Mouse (Mus musculus): ENCODE measurements around the gene Tpra1. TPM values are rescaled to one million over a fixed set of nuclear protein-coding genes. Genes with fewer than 3 reads are reported as not detected.

Gene Tpra1
- total RNA-seq, 1 experiment from 2014 or later: 24.4 TPM

DNA sequence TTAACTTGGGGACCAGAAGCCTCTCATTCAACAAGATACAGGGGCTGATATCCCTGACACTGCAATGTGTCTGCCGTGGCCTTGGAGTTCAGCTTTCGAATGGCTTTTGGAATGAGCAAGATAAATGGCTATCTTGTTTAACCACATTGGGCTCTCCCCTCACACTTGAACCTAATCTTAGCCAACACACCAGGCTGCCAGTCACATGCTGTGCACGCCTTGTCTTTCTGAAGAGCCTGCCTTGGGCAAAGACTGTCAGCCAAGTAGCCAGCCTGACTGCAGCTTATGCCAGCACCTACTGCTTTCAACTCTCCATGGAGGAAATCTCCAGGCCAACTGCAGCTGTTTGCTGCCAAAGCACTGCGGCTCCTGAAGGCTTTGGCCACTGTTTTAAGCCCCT lies 13.5 kb downstream of the Tpra1 start:
- no peak for ATAC-seq (replicated peaks; ENCODE audit: insufficient number of reproducible peaks, low FRiP score, low TSS enrichment, poor library complexity, severe bottlenecking)

DNA sequence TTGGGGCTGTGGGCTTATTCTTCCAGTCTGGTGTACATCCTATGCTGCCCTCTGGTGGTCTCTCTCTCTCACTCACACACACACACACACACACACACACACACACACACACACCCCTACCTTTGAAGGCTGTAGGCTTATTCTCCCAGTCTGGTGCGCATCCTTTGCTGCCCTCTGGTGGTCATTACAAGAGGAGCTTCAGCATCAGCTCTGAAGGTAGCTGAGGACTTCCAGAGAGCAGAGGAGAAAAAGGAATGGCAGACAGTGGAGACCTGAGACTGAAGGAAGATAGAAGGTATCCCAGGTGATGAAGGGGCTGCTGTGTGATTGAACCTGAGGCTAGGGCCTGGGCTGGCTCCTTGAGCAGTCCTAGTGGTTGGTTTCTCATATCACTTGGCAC lies 14.1 kb downstream of the Tpra1 start:
- 0 out of 2 replicates have a peak, but pooled peaks have one; percentile 36 for ATAC-seq (replicated peaks; ENCODE audit: insufficient number of reproducible peaks, low FRiP score, low TSS enrichment, poor library complexity, severe bottlenecking)

DNA sequence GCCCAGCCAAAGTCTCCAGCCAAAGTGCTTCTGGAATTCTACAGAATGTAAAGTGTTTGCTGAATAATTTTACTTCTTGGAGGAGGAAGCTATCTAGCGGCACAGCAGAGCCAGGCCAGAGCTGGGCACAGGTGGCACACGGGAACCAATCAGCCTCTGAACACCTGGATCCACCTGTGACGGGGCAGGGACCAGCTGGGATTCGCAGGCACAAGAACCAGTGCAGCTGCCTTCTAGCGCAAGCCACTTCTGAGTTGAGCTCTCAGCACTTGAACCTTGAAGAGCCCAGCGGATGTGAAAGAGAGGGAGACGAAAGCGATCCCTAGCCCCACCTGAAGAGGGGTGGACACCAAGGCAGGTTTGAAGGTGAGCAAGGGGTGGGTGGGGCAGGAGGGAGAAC lies 16.8 kb downstream of the Tpra1 start:
- no peak for ATAC-seq (replicated peaks; ENCODE audit: insufficient number of reproducible peaks, low FRiP score, low TSS enrichment, poor library complexity, severe bottlenecking)

DNA sequence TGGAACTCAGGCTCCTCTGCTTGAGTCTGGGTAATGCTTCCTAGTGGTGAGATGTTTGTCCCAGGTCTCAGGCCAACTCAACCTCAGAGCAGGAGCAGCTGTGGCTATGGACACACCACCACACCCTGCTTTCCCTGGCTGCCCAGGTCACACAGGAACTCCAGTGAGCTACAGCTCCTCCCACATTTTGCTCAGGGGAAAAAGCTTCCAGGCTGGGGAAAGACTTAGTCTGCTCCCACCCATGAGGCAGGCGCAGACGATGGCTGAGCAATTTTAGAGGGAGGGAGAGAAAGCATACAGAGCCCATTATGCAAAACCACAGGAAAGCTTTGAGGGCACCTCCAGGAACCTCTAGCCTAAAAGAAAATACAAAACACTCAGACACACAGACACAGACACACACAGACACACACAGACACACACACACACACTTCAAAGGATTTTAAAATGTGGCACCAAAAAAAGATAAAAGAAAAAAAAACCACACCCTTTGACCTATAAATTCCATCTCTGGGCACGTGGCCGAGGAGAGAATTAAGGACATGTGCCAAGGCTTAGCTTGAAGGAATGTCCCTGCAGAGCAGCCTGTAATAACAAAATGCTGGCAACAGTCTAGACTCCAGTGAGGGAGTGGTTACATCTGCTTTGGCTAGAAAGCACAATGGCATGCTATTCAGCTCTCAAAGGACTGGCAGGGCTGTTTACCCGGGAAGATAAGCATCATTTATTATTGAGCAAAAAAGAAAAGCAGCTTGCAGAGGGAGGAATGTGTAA lies 22.6 kb downstream of the Tpra1 start:
- no peak for ATAC-seq (replicated peaks; ENCODE audit: insufficient number of reproducible peaks, low FRiP score, low TSS enrichment, poor library complexity, severe bottlenecking)

DNA sequence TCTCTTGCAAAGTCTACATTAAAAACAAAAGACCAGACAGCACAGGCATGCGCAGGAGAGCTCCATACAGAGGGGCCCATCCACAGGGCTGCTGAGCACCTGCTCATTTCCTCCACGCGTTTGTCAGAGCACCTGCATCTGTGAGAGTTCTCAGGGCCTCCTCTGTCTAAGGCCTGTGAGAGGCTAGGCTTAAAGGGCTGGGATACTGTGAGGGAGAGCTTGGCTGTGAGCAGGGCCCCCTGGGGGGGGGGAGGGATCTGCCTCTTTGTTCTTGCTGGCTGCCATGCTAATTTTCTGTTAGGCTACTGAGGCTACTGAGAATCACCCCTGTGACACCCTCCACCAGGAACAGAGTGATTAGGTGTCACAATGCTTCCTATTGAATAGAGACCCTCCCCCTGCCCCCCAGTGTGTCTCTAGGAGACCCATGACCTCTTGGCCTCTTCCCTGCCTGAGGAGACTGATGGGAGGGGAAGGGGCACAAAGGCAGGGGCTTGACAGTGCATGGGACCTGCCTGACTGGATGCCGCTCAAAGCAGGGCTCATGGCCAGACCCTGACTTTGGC lies 23.7 kb downstream of the Tpra1 start:
- ATAC-seq (replicated peaks; ENCODE audit: insufficient number of reproducible peaks, low FRiP score, low TSS enrichment, poor library complexity, severe bottlenecking): no peak

DNA sequence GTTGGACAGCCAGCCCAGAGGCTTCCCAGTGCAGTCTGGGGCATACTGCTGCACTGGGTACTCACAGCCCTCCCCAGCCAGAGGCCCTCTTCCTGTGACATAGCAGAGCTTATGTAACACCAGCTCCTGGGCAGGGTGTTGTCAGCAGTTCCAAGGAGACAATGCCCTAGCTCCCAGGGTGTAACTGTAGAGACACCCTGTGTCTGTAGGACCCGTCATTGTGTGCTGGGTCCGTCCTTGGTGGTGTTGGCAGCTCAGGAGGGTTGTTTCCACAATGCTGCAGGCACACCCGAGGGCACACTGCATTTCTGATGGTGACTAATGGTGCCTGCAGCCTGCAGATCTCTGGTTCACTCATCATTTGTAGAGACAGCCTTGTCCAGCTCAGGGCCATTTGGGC lies 24.8 kb downstream of the Tpra1 start:
- no peak; the same call in 1 of the 2 replicates for ATAC-seq (replicated peaks; ENCODE audit: insufficient number of reproducible peaks, low FRiP score, low TSS enrichment, poor library complexity, severe bottlenecking)

DNA sequence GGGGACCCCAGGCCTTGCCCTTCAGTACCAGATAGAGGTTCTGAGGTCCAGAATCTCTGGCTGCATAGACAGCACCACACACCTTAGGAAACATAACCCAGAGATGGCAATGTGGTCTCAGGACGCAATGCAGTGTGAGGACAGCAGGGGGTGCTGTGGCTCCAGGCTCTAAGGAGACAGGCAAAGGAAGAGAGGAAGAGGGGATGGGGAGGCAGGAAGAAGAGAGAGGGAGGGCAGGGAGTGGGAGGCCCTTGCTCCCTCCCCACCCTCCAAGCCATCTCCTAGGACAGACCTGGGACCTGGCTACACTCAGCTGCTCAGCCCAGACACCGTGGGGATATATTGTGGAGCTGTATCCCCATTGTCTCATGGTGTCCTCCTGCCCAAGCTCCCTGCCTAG lies 25.5 kb downstream of the Tpra1 start:
- peak; percentile 28; the same call in 1 of the 2 replicates for ATAC-seq (replicated peaks; ENCODE audit: insufficient number of reproducible peaks, low FRiP score, low TSS enrichment, poor library complexity, severe bottlenecking)

DNA sequence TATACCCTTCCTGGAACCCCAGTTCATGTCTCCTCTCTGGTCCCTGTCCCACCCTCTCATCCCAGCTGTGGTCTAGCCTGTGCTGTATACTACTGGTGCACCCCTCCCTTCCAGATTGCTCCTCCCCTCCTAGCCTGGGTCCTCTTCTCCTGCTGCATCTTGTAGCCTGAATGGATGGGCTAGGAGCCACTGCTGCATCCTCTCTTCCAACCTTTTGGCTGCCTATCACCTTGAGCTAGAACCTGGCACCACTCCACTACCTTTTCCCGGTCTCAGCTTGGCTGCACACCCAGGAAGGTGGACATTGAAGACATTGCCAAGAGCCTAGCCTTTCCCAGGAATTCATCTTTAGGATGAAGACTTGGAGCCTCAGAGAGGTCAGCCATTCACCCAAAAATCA lies 26.0 kb downstream of the Tpra1 start:
- no peak for ATAC-seq (replicated peaks; ENCODE audit: insufficient number of reproducible peaks, low FRiP score, low TSS enrichment, poor library complexity, severe bottlenecking)

DNA sequence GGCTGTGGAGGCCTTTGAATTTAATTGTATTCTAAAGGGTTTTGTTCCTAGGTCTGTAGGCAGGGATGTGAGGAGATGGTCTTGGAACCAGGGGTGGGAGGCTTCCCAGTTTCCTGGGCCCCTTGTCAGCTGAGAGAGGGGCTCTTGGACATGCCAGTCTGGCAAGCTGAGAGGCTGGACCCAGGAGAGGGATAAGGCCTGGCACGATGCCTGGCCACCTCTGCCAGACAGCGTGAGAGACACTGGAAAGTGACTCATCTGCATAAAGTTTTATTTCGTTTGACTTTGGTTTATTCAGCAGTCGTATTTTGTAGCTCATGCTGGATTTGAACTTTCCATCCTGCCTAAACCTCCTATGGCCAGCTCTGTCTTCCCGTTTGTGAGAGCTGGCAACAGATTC lies 26.5 kb downstream of the Tpra1 start:
- no peak for ATAC-seq (replicated peaks; ENCODE audit: insufficient number of reproducible peaks, low FRiP score, low TSS enrichment, poor library complexity, severe bottlenecking)

DNA sequence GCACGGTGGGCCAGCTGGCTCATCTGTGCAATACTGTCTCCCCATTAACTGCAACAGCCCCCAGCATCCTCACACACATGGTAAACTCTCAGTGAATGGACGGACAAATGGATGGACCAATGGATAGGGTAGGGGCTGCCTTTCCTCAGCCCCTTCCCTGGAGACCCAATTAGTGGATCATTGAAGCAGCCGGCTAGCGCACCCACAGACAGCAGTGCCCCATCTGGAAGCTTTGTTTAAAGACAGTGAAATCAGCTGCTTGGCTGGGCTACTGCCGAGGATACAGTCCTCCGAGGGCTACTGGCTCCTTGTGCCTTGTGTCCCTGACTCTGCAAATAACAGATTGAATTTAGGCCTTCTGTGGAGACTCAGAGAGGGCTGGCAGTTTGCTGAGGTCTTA lies 27.4 kb downstream of the Tpra1 start:
- ATAC-seq (replicated peaks; ENCODE audit: insufficient number of reproducible peaks, low FRiP score, low TSS enrichment, poor library complexity, severe bottlenecking): no peak

DNA sequence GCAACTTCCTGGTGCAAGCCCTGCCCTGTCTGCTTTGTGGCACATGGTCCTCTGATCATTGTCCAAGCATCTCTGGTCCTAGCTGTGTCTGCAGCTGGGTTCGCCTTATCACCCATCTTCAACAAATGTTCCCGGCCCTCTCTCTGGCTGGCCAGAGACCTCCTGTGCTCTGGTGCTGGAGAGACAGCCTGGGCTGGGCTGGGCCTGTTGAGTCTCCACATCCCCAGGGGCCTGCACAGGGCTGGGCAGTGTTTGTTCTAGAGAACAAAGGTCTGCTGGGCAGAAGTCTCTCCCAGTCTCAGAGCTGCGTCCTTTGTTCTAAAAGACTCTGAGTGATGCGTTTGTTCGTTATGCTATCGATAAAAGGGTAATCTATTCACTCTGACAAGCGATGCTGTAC lies 28.0 kb downstream of the Tpra1 start:
- ATAC-seq (replicated peaks; ENCODE audit: insufficient number of reproducible peaks, low FRiP score, low TSS enrichment, poor library complexity, severe bottlenecking): no peak

DNA sequence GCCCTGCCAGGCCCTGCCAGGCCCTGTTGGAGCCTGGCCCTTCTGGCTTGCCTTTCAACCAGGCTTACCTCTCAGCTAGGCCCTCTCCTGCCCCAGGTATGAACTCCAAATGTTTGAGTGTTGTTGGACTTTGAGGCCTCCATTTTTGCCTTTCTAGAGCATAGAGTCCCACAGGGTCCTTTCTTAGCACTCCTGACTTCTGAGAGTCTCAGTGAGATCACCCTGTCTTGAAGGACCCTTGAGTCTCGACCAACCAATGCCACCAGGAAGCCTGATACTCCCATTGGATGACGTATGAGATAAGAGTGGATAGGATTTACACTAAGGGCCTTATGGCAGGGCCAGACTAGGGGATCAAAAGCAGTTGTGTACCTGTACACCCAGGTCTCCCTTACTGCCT lies 29.4 kb downstream of the Tpra1 start:
- no peak for ATAC-seq (replicated peaks; ENCODE audit: insufficient number of reproducible peaks, low FRiP score, low TSS enrichment, poor library complexity, severe bottlenecking)

DNA sequence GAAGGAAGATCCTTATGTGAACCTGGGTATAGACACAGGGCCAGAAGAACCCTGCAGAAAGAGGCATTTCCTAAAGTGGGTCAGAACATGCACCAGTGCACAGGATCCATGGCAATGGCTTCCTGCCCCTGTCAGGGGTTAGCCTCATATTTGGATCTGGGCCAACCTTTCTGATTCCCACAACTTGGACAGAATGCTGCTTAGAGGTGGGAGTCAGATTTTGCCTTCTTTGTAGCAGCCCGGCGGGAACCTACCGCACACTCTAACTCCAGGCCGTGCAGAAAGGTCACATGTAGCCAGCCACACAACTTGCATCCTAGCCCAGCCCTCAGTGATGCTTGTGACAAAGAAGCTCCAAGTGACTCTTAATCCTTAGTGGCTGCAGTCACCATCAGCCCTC lies 32.1 kb downstream of the Tpra1 start:
- ATAC-seq (replicated peaks; ENCODE audit: insufficient number of reproducible peaks, low FRiP score, low TSS enrichment, poor library complexity, severe bottlenecking): no peak

DNA sequence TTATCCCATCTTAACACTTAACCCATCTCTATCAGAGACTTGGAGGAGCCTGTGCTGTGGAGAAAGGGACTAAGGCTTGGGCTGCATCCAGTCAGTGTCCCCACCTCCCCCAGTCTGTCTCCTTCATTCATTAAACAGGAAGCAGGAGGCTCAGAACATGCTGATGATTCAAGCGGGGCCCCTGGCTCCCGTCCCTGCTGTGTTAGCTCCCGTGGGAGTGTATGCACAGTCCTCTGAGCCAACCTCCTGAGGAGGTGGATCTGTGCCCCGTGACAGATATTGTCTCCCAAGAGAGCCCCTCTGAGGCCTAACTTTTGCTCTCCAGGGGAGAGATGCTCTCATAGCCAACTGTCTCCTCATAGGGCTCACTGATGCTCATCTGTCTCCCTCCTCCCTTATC lies 32.8 kb downstream of the Tpra1 start:
- no peak for ATAC-seq (replicated peaks; ENCODE audit: insufficient number of reproducible peaks, low FRiP score, low TSS enrichment, poor library complexity, severe bottlenecking)

DNA sequence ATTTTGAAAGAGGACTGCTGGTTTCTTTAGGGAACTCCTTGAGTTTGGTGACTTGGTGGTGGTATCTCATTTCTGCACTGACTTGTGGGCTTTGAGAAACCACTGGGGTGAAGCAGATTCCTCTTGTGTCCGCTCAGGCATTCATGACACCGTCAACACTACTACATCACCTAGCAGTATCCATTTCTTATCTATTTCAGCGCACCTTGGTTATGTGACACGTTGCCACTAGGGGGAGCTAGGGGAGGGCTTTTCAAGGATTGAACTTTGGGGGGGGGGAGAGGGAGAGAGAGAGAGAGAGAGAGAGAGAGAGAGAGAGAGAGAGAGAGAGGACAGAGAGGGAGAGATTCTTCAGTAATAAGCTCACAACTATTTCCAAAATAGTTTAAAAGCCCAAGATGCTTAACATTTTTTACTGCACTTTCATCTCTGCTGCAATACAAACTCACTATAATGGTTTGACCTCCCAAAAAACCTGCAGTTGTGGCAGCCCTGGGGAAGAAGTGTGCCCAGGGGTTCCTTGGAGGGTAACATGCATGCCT lies 33.8 kb downstream of the Tpra1 start:
- ATAC-seq (replicated peaks; ENCODE audit: insufficient number of reproducible peaks, low FRiP score, low TSS enrichment, poor library complexity, severe bottlenecking): no peak

DNA sequence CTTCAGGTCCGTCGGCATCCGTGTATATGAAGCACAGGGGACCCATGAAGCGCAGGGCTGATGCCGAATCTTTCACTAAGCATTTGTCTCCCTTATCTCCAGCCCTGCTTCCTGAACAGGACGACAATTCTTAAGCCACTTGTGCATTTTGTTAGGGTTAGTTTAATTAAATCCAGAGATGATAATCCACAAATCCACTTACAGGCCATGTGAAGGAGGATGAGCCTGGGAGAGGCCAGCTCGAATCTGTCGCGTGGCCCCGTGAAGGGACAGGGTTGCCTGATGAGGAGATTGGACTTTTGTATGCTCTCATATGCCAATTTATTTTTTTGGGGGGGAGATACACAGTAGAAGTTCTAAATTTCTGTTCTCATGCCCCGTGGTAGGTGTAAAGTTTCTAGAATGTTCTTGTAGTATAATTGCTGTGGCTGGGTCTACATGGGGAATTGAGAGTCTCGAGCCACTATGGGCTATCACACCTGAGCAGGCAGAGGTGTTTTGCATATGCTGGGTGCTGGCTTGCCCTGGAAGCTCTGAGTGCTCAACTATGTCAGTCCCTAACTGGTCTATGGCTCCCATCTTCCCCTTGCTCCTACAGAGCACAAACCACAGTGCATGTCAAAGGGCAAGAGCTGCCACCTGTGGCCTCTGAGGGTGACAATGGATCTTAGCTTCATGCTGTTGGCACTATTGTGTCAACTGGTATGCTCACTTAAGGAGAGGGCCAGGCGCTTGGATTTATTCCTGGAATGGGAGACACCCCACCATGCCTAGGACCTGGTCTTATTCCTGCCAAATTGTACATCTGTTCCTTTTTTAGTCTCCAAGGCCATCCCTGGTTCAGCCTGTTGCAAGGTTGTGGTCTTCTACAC lies 34.5 kb downstream of the Tpra1 start:
- no peak for ATAC-seq (replicated peaks; ENCODE audit: insufficient number of reproducible peaks, low FRiP score, low TSS enrichment, poor library complexity, severe bottlenecking)

DNA sequence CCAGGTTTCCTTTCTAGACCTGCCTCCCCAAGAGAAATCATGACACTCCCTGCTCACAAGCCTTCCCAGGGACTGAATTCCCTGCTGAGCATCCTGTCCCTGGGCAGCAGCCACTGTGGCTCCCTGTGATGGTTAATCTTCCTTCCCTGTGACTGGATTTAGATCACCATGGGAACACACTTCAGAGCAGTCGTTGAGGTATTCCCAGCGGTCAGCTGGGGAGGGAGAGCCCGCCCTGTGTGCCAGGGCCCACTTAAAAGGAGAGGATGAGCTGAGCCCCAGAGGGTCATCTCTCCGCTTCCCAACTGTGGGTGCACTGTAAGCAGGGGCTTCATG lies 35.1 kb downstream of the Tpra1 start:
- no peak for ATAC-seq (replicated peaks; ENCODE audit: insufficient number of reproducible peaks, low FRiP score, low TSS enrichment, poor library complexity, severe bottlenecking)

DNA sequence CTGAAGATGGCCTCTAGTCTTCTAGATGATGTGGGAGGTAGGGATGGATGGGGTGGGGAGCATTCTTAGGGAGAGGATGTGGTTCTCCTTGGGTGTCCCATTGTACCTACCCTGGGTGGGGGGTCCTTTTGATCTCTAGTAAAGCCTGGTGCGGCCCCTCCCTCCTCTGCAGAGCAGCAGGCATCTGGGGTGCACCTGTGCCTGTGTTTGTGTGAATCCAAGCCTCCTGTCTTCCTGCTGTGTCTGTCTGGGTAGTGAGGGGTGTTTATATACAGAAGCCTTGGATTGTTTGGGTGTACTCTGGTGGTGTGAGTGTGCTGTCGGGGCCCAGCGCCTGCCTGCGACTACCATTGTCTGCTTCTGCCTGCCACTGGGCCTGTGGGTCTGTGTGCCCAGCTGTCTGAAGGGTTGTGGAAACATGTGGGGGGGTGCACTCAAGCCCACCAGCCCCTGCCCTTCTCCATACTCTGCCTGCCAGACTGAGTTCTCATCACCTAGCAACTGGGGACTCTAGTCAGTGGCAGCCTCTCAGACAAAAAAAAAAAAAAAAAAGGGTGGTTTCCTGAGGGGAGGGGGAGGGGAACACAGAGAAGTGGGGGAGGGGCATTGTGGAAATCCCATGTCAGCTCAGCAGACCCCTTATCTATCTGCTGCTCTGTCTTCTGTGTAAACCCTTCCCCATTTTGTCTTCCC lies 36.1 kb downstream of the Tpra1 start:
- ATAC-seq (replicated peaks; ENCODE audit: insufficient number of reproducible peaks, low FRiP score, low TSS enrichment, poor library complexity, severe bottlenecking): no peak

DNA sequence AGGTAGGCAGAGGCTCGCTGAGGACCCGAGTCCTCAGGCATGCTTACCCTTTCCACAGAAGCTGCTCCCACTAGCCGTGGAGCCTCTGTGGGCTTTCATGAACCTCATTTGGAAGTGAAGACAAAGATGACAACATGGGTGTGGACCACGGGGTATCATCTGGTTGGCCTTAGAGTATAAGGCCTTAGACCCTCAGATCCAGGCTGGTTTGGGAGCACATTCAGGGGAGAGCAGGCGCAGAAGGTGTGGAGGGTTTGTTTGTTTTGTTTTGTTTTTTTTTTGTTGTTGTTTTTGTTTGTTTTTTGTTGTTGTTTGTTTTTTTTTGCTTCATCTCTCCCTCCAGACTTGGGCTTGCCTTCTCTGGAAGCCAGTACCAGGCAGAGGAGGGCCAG lies 36.6 kb downstream of the Tpra1 start:
- ATAC-seq (replicated peaks; ENCODE audit: insufficient number of reproducible peaks, low FRiP score, low TSS enrichment, poor library complexity, severe bottlenecking): no peak

All from monocyte, adult 5-6 weeks (primary cell).